Mouse (Mus musculus): ENCODE data around the gene Trappc3l.
A peak's percentile ranks its signal among the peaks of the same experiment; 100 is the strongest.

Gene Trappc3l

GRCm38 (mm10) chr10:34095147-34095546 lies 57.8 kb downstream of the Trappc3l start:
- no peak for DNase-seq (ENCODE audit: low spot score in 2 of 2)

- DNase-seq (ENCODE audit: low spot score in 2 of 2): no peak
Observed at GRCm38 (mm10) chr10:34095964-34096363, 58.6 kb downstream of the Trappc3l start.

DNA sequence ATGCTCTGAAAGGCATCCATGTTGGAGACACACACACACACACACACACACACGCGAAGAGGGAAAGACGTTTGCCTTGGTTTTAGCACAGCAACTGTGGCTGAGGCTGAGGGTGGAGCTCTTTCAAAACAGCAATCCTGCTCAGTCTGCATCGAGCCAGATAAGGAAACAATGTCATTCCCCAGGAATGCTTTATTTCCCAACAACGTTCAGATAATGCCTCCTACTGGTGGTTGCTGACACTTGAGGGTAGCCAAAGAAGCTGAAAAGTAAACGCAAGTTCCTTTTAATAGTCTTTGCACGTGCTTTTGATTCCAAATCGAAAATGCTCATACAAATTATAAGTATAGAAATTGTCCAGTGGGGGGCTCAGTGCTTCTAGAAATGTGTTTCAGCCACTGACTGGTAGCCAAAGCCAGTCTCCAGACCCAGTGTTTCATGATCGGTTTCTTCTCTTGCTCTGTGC lies 59.1 kb downstream of the Trappc3l start, which contains the start of gene Calhm5:
TSS of gene Calhm5 (minus strand) at position 102 of the 466 bp plus-strand sequence.
- DNase-seq (ENCODE audit: low spot score in 2 of 2): no peak

- DNase-seq (ENCODE audit: low spot score in 2 of 2): peak; percentile 6 to 31
Observed at GRCm38 (mm10) chr10:34110863-34111465, 73.6 kb downstream of the Trappc3l start.

GRCm38 (mm10) chr10:34111964-34112738 lies 74.8 kb downstream of the Trappc3l start:
- no peak for DNase-seq (ENCODE audit: low spot score in 2 of 2)

- no peak for DNase-seq (ENCODE audit: low spot score in 2 of 2)
Observed at GRCm38 (mm10) chr10:34117131-34117530, 79.7 kb downstream of the Trappc3l start.

DNA sequence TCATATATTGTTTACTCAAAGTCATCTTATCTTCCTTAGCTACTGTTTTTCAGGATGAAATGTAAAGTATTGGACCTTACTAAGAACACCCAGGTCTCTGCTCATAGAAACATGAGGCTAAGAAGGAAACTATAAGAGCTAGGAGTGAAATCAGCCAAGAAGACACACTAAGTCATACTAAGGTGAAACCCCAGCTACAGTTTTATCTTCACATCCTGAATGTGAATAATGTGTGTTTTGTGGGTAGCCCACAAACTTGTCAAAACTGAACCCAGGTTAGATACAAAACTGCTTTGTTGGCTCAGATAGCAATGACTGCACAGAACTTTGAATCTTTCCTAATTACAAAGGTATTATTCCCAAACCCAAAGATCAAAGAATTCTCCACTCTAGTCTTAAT lies 80.4 kb downstream of the Trappc3l start:
- DNase-seq (ENCODE audit: low spot score in 2 of 2): no peak

GRCm38 (mm10) chr10:34118421-34118820 lies 81.0 kb downstream of the Trappc3l start:
- no peak for DNase-seq (ENCODE audit: low spot score in 2 of 2)

DNA sequence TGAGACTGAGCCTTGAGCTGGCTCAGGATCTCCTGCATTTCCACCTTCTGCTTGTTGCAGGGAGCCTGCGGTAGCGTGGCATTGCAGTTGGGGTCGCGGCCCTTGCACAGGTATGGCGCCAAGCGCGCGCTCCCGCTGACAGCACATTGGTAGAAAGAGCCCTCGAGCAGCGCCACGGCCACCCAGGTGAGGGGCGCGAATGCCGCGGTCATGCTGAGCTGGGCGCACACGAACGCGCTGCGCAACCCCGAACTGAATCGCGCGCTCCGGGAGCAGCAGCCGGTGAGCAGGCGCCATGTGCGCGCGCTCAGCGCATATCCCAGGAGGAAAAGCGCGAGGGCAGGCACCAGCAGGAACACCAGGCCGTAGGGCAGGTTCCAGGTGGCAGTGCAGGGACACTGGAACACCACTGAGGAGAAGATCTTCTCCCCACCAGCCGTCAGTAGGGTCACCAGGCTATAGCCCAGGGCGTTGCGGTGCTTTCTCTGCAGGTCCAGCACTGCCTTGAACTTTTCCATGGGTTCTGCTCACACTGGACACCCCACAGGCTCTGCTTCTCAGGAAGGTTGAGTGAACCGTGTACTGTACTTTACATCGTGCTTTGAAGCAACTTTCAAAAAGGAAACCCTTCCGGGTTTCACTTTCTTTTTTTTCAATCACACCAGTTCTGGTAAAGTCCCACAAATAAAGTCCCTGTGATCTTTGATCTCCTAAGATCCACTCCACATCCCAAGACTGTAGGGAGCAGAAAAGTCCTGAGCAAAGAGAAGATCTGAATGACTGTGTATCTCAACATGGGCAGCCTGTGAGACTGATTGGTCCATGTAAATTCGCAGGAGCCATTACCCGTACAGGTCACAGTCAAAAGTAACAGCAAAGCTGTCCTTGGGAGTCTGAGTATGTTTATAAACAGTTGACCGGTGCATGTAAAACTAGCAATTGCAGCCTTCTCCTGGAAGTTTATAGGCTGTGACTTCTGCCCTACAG lies 90.3 kb downstream of the Trappc3l start, which contains the start of gene Calhm6:
TSS of gene Calhm6 (minus strand) at position 593 of the 987 bp plus-strand sequence.
- peak; percentile 17 to 40 for DNase-seq (ENCODE audit: low spot score in 2 of 2)

GRCm38 (mm10) chr10:34128391-34128790 lies 91.0 kb downstream of the Trappc3l start:
- no peak for DNase-seq (ENCODE audit: low spot score in 2 of 2)

DNA sequence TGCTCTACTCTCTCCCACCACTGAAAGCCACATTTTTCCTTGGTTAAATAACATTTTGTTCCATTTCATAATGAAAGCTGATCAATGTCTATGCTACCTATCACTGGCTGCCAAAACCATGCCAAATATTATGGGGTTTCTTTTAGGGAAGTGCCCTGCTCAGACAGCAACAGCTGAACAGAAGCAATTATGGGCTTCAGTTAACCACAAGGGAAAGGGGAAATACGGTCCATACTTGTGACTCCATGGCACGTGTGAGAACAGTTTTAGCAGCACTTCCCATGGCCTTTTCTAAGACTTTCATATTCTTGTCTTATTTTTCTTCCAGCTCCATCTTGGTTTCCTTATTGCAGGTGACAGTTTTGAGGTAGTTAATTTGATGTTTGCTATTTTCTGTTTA lies 94.0 kb downstream of the Trappc3l start:
- peak in 1 of 2 experiments; percentile 23 for DNase-seq (ENCODE audit: low spot score in 2 of 2)

- DNase-seq (ENCODE audit: low spot score in 2 of 2): no peak
Observed at GRCm38 (mm10) chr10:34136432-34136831, 99.0 kb downstream of the Trappc3l start.

DNA sequence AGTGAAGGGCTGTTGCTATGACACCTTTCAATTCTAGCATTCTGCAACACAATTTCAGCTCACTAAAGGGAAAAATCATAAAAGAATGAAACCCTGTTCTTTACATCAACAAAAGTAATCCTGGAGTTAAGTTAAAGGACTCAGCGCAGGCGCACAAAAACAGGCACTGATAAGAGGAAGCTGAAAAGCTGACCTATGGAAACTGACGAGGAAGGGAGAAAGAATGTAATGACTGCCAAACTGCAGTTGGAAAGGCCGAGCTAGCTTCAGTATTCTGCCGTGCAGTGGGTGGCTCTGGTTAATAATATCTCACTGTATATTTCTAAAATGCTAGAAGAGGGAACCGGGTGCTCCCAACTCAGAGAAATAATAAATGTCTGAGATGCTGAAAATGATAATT lies 100.6 kb downstream of the Trappc3l start:
- no peak for DNase-seq (ENCODE audit: low spot score in 2 of 2)

GRCm38 (mm10) chr10:34139768-34140167 lies 102.4 kb downstream of the Trappc3l start:
- DNase-seq (ENCODE audit: low spot score in 2 of 2): no peak

DNA sequence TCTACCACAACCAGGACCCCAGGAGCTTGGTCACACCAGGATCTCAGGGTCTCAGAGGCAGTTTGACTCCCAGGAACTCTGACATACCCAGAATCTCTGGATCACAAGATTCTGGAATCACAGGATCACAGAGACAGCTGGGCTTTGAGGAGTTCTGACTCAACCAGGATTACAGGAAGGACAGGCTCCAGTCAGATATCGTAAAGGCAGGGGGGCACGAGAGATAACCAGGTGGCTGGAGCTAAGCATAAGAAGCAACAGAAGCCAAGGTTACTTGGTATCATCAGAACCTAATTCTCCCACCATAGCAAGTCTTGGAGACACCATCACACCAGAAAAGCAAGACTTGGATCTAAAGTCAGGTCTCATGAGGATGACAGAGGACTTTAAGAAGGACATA lies 104.3 kb downstream of the Trappc3l start:
- no peak for DNase-seq (ENCODE audit: low spot score in 2 of 2)

DNA sequence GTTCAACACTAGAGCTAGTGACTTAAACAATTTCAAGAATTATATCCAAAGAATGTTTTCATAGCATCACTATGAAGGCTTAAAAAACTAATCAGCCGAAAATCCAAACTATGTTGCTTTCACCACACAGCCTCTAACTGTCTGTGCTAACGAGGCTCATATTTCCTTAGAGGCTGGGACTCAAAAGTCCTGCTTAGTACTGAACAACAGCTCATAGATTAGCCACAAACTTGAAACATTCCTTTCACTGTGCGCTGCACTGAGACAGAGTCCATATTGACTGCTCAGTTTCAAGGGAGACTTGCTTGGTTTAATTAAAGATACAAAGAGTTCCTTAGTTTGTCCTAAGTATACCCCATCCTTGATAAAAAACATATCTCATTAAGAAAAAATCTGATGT lies 112.4 kb downstream of the Trappc3l start:
- DNase-seq (ENCODE audit: low spot score in 2 of 2): no peak

- no peak for DNase-seq (ENCODE audit: low spot score in 2 of 2)
Observed at GRCm38 (mm10) chr10:34150454-34150853, 113.1 kb downstream of the Trappc3l start.

GRCm38 (mm10) chr10:34151827-34152226 lies 114.4 kb downstream of the Trappc3l start:
- peak in 1 of 2 experiments; percentile 13 for DNase-seq (ENCODE audit: low spot score in 2 of 2)

GRCm38 (mm10) chr10:34155796-34156554 lies 118.6 kb downstream of the Trappc3l start:
- DNase-seq (ENCODE audit: low spot score in 2 of 2): no peak
